Mouse (Mus musculus) heart, adult 2 months (tissue): Measurements from ENCODE around the gene Fbxw26.
"Not testable (repeated sequence)": the region's sequence is repeated elsewhere in the genome, so short reads cannot be mapped to it uniquely, and the experiment has no call there.

ENCODE experiments used
- CTCF ChIP-seq: fragments of 200-600 bp; IDR thresholded peaks from 2 replicates; pipeline ENCODE4 v1.8.1; 2022; ENCODE audit warnings: antibody characterized with exemption, mild to moderate bottlenecking, moderate library complexity
- EP300 ChIP-seq: fragments of 200-500 bp; IDR thresholded peaks from 2 replicates; pipeline ENCODE4 v1.6.1; 2011; ENCODE audit warnings: low read depth, low read length, control low read depth; ENCODE audit not compliant: insufficient read depth
- POLR2A ChIP-seq: fragments of 200-500 bp; IDR thresholded peaks from 2 replicates; pipeline ENCODE4 v1.6.1; 2011; ENCODE audit warnings: mild to moderate bottlenecking, low read depth, low read length, control low read depth; ENCODE audit not compliant: insufficient read depth

DNA sequence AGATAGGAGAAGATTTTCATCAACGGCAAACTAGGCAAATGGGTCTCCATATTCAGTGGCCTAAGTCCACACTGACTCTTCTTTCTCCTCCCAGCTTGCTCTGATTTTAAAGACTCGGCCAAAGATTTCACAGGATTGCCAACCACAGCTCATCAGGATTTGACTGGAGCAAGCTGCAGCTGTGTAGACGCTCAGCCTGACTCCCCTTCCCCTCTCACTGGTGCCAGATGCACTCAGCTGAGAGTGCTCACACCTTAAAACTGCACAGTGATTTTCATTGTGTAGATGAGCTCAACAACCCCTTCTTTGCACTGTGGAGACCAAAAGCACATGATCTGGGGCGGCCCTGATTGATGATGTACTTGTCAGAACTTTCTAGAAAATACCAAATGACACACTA lies 44.7 kb upstream of the Fbxw26 start, which contains the start of gene Fbxw27:
- not testable (repeated sequence) for TF ChIP-seq CTCF, POLR2A, EP300
